Mouse (Mus musculus): Measurements from ENCODE around the gene Zdhhc6. TPM values are rescaled to one million over a fixed set of nuclear protein-coding genes. Genes with fewer than 3 reads are reported as not detected.

Gene Zdhhc6
- polyA plus RNA-seq, 1 experiment from 2014 or later, result 49.8 TPM

DNA sequence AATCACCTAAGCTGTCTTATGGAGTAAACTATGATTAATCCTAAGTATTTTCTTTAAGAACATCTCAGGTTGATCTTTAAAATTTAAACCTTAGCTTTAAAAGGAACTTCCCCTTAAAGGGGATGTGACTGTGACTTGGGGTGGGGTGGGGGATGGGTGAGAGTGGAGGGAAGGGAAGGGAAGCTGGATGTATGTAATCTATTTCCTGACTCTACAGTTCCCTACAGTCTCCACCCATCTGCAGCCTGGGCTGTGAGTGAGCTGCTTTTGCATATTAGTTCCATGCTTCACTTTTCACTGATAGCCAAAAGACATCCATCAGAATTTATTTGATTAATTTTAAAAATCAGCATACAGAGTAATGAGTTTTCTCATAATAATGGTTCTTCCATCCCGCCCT is 16.5 kb downstream of the Zdhhc6 start:
- no peak overlapping the region for H3K27ac ChIP-seq (replicated peaks)
- 92% methylated on average over 1 of the region's 1 CpGs for WGBS
- DNase-seq (ENCODE audit: low spot score) (no peak), ATAC-seq (ENCODE audit: low FRiP score, low TSS enrichment) (no peak)
- TF ChIP-seq CTCF (IDR thresholded peaks at IDR 0.05; ENCODE audit: low read depth), result no peak
- H3K36me3 ChIP-seq (ENCODE audit: control insufficient read depth, insufficient read depth, low read length), result peaks cover 20% of the 10 kb centered on the region
- no peaks in the 10 kb centered on the region for H3K27me3 ChIP-seq (ENCODE audit: control insufficient read depth, insufficient read depth, low read length)
- H3K9me3 ChIP-seq (ENCODE audit: control insufficient read depth, low read length), result no peaks in the 10 kb centered on the region
- no peak overlapping the region for H3K4me2 ChIP-seq (replicated peaks; ENCODE audit: low read depth)
- H3K4me1 ChIP-seq (replicated peaks; ENCODE audit: control insufficient read depth, insufficient read depth), result no peaks in the 10 kb centered on the region
- no peak overlapping the region for H3K9ac ChIP-seq (ENCODE audit: low read length)
- no peak overlapping the region for H3K4me3 ChIP-seq (ENCODE audit: low read depth, low read length)

DNA sequence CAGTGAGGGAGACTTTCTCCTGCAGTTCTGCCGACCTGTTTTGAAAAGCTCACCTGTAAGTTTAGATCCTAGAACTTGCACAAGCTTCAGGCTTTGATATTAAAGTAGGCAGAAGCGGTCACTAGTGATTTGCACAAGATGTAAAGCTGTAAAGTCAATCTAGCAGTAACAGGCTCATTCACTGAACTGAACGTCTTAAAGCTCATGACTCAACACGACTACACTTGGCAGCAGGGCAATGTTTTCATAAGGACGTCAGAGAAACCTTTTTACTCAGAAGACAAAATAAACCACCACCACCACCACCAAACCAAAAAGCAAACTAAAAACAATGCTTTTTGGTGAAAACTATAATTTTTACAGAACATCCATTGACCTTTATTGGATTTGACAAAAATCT is 17.9 kb downstream of the Zdhhc6 start:
- no peaks in the 10 kb centered on the region for H3K9me3 ChIP-seq (ENCODE audit: control insufficient read depth, low read length)
- DNase-seq (ENCODE audit: low spot score) (no peak), ATAC-seq (ENCODE audit: low FRiP score, low TSS enrichment) (no peak)
- no peaks in the 10 kb centered on the region for H3K27me3 ChIP-seq (ENCODE audit: control insufficient read depth, insufficient read depth, low read length)
- H3K4me1 ChIP-seq (replicated peaks; ENCODE audit: control insufficient read depth, insufficient read depth), result no peaks in the 10 kb centered on the region
- H3K4me3 ChIP-seq (ENCODE audit: low read depth, low read length), result no peak overlapping the region
- H3K9ac ChIP-seq (ENCODE audit: low read length), result no peak overlapping the region
- 50% methylated on average over 5 of the region's 5 CpGs for WGBS
- no peak overlapping the region for H3K4me2 ChIP-seq (replicated peaks; ENCODE audit: low read depth)
- no peak overlapping the region for H3K27ac ChIP-seq (replicated peaks)
- peaks cover 18% of the 10 kb centered on the region for H3K36me3 ChIP-seq (ENCODE audit: control insufficient read depth, insufficient read depth, low read length)
- TF ChIP-seq EP300 (optimal IDR thresholded peaks at IDR 0.05), result no peak
- TF ChIP-seq CTCF (IDR thresholded peaks at IDR 0.05; ENCODE audit: low read depth), result no peak

DNA sequence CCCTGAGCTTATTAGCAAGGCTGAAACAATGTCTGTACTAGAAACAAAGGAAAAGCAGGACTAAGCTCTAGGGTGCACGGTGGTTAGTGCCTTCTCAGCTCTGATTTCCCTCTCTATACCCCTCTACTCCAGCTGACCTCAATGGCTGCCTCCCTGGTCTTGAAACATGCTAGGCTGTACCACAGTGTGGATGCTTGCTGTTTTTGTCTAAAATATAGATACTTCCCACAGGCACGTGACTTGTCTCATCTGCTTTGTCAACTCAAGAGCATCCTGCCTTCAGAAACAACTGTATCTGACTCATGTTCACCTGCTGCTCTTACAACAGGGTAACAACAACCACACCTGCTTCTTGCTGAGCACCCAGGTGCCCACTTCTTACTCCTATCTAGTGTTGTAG is 18.3 kb downstream of the Zdhhc6 start:
- DNase-seq (ENCODE audit: low spot score) (no peak), ATAC-seq (ENCODE audit: low FRiP score, low TSS enrichment) (no peak)
- Histone ChIP-seq H3K4me1 (replicated peaks; ENCODE audit: control insufficient read depth, insufficient read depth) (no peaks in the 10 kb centered on the region), H3K27me3 (ENCODE audit: control insufficient read depth, insufficient read depth, low read length) (no peaks in the 10 kb centered on the region), H3K9me3 (ENCODE audit: control insufficient read depth, low read length) (no peaks in the 10 kb centered on the region), H3K4me3 (ENCODE audit: low read depth, low read length) (no peak overlapping the region), H3K27ac (replicated peaks) (no peak overlapping the region), H3K4me2 (replicated peaks; ENCODE audit: low read depth) (no peak overlapping the region), H3K36me3 (ENCODE audit: control insufficient read depth, insufficient read depth, low read length) (peaks cover 18% of the 10 kb centered on the region), H3K9ac (ENCODE audit: low read length) (no peak overlapping the region)
- 91% methylated on average over 2 of the region's 2 CpGs for WGBS
- TF ChIP-seq EP300 (optimal IDR thresholded peaks at IDR 0.05) (no peak), CTCF (IDR thresholded peaks at IDR 0.05; ENCODE audit: low read depth) (no peak)

DNA sequence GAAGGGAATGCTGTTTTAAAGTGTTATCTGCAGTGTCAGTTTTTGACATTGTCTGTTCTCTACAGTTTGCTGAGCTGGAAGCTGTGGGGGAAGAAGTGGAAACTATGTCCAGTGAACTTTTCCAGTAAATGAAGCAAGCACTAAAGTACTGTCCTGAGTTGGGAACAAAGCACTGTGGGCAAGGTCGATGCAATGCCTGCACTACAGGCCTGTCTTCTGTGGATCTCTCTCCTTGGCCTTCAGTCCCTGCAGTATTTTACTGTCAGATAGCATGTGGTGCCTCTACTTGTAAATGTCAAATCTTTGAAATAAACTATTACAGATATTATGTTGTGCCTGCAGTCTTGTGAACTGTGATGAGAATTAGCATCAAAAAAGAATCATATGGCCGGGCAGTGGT is 19.5 kb downstream of the Zdhhc6 start:
- ATAC-seq (ENCODE audit: low FRiP score, low TSS enrichment), result no peak
- Histone ChIP-seq H3K4me2 (replicated peaks; ENCODE audit: low read depth) (no peak overlapping the region), H3K9ac (ENCODE audit: low read length) (no peak overlapping the region), H3K27ac (replicated peaks) (no peak overlapping the region), H3K36me3 (ENCODE audit: control insufficient read depth, insufficient read depth, low read length) (peaks cover 15% of the 10 kb centered on the region), H3K4me3 (ENCODE audit: low read depth, low read length) (no peak overlapping the region), H3K27me3 (ENCODE audit: control insufficient read depth, insufficient read depth, low read length) (no peaks in the 10 kb centered on the region), H3K4me1 (replicated peaks; ENCODE audit: control insufficient read depth, insufficient read depth) (no peaks in the 10 kb centered on the region), H3K9me3 (ENCODE audit: control insufficient read depth, low read length) (no peaks in the 10 kb centered on the region)
- DNase-seq (ENCODE audit: low spot score), result no peak
- 77% methylated on average over 2 of the region's 2 CpGs for WGBS
- TF ChIP-seq CTCF (IDR thresholded peaks at IDR 0.05; ENCODE audit: low read depth) (no peak), EP300 (optimal IDR thresholded peaks at IDR 0.05) (no peak)

DNA sequence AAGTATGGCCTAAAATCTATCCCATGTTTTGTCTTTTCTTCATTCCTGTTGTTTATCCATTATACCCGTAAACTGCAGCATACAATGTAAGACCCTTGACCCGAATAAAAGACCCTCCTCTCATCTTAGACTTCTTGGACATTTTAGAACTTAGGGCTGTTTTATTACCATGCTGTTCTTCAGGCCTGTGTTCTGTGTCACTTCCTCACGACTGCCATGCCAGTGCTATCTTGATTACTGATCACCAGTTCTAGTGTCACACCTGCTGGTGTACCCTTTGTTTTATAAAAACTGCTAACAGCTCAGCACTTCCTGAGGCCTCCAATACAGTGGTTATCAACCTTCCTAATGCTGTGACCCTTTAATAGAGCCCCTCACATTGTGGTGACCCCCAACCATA is 20.3 kb downstream of the Zdhhc6 start:
- Histone ChIP-seq H3K9ac (ENCODE audit: low read length) (no peak overlapping the region), H3K4me3 (ENCODE audit: low read depth, low read length) (no peak overlapping the region), H3K27me3 (ENCODE audit: control insufficient read depth, insufficient read depth, low read length) (no peaks in the 10 kb centered on the region), H3K4me2 (replicated peaks; ENCODE audit: low read depth) (no peak overlapping the region), H3K4me1 (replicated peaks; ENCODE audit: control insufficient read depth, insufficient read depth) (no peaks in the 10 kb centered on the region), H3K36me3 (ENCODE audit: control insufficient read depth, insufficient read depth, low read length) (peaks cover 15% of the 10 kb centered on the region), H3K9me3 (ENCODE audit: control insufficient read depth, low read length) (no peaks in the 10 kb centered on the region), H3K27ac (replicated peaks) (no peak overlapping the region)
- DNase-seq (ENCODE audit: low spot score), result no peak
- 79% methylated on average over 3 of the region's 3 CpGs for WGBS
- TF ChIP-seq CTCF (IDR thresholded peaks at IDR 0.05; ENCODE audit: low read depth), result no peak
- no peak for TF ChIP-seq EP300 (optimal IDR thresholded peaks at IDR 0.05)
- ATAC-seq (ENCODE audit: low FRiP score, low TSS enrichment), result no peak

DNA sequence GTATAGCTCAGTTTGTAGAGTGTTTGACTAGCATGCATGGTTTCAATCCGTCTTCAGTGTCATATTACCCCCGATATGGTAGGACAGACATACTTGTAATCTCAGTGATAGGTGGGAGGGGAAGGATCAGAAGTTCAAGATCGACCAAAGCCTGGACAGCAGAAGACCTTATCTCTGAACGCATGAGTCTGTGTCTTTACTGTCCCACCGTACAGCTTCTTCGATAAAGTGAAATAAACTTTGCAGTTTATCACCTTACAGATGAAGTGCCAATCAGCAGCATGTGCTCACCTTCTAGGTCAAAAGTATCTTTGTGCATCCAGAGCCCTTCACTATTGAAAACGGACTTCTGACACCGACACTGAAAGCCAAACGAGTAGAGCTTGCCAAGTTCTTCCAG is 20.8 kb downstream of the Zdhhc6 start:
- no peak for ATAC-seq (ENCODE audit: low FRiP score, low TSS enrichment)
- H3K9ac ChIP-seq (ENCODE audit: low read length), result no peak overlapping the region
- no peaks in the 10 kb centered on the region for H3K9me3 ChIP-seq (ENCODE audit: control insufficient read depth, low read length)
- no peak for DNase-seq (ENCODE audit: low spot score)
- 88% methylated on average over 9 of the region's 9 CpGs for WGBS
- no peak overlapping the region for H3K4me3 ChIP-seq (ENCODE audit: low read depth, low read length)
- H3K36me3 ChIP-seq (ENCODE audit: control insufficient read depth, insufficient read depth, low read length), result peaks cover 15% of the 10 kb centered on the region
- no peaks in the 10 kb centered on the region for H3K4me1 ChIP-seq (replicated peaks; ENCODE audit: control insufficient read depth, insufficient read depth)
- H3K27me3 ChIP-seq (ENCODE audit: control insufficient read depth, insufficient read depth, low read length), result no peaks in the 10 kb centered on the region
- TF ChIP-seq CTCF (IDR thresholded peaks at IDR 0.05; ENCODE audit: low read depth) (no peak), EP300 (optimal IDR thresholded peaks at IDR 0.05) (no peak)
- no peak overlapping the region for H3K4me2 ChIP-seq (replicated peaks; ENCODE audit: low read depth)
- no peak overlapping the region for H3K27ac ChIP-seq (replicated peaks)

All from stomach, postnatal 0 days (tissue).